In genomic region chr14:43998455-43999000, GRCm38 (mm10) we compare ENCODE assay signal across 22 mouse cellular contexts. TPM values are rescaled to one million over a fixed set of nuclear protein-coding genes. Genes with fewer than 3 reads are reported as not detected.
"Had no signal": no experiment of that assay in that cellular context is flagged by ENCODE, and none has a peak within 500 bp of the region (broad histone marks: within the 10 kb centered on the region; RNA-seq: fewer than 3 reads in every experiment).

No protein-coding gene starts in this region.

RNA-seq across cellular contexts. Expression of gene Ang6, which starts 3.5 kb away (rescaled TPM):
- total RNA-seq: layer of hippocampus, adult 8-10 months; layer of hippocampus, postnatal 10 days; layer of hippocampus, postnatal 36 days; left cerebral cortex, adult 2 months; left cerebral cortex, postnatal 10 days; left cerebral cortex, postnatal 36 days; monocyte, adult 5-6 weeks; neutrophil, adult 5-6 weeks had no signal
- polyA plus RNA-seq: intestine, embryonic 15.5 days; kidney, embryonic 15.5 days; limb, embryonic 11.5 days; limb, embryonic 14.5 days; liver, embryonic 11.5 days; lung, adult 2 months; lung, embryonic 16.5 days; midbrain, embryonic 10.5 days; midbrain, embryonic 13.5 days; midbrain, embryonic 16.5 days; myocyte; neural tube, embryonic 13.5 days; stomach, embryonic 15.5 days; thymus, postnatal 0 days had no signal

RNA-seq across cellular contexts. Expression of gene Ang5, which starts 41.7 kb away (rescaled TPM):
- total RNA-seq: layer of hippocampus, adult 8-10 months; layer of hippocampus, postnatal 10 days; layer of hippocampus, postnatal 36 days; left cerebral cortex, adult 2 months; left cerebral cortex, postnatal 10 days; left cerebral cortex, postnatal 36 days; monocyte, adult 5-6 weeks; neutrophil, adult 5-6 weeks had no signal
- polyA plus RNA-seq: intestine, embryonic 15.5 days; kidney, embryonic 15.5 days; limb, embryonic 11.5 days; limb, embryonic 14.5 days; liver, embryonic 11.5 days; lung, adult 2 months; lung, embryonic 16.5 days; midbrain, embryonic 10.5 days; midbrain, embryonic 13.5 days; midbrain, embryonic 16.5 days; myocyte; neural tube, embryonic 13.5 days; stomach, embryonic 15.5 days; thymus, postnatal 0 days had no signal
